Mouse (Mus musculus): ENCODE measurements around the gene Ppp2r3d.
A peak's percentile ranks its signal among the peaks of the same experiment; 100 is the strongest.
"Not testable (repeated sequence)": the region's sequence is repeated elsewhere in the genome, so short reads cannot be mapped to it uniquely, and the experiment has no call there.

Gene Ppp2r3d

GRCm38 (mm10) chr9:124476096-124476902 is at the start of gene Ppp2r3d:
Gene Ppp2r3d, minus strand, starts transcription at chr9:124476898.
- DNase-seq, result peak; percentile 3 to 31

- not testable (repeated sequence) for DNase-seq
Measured at GRCm38 (mm10) chr9:124493693-124494092, 17.0 kb upstream of the Ppp2r3d start, which contains the start of gene Gm21836. Gene Gm21836, minus strand, starts transcription at chr9:124493793.

DNA sequence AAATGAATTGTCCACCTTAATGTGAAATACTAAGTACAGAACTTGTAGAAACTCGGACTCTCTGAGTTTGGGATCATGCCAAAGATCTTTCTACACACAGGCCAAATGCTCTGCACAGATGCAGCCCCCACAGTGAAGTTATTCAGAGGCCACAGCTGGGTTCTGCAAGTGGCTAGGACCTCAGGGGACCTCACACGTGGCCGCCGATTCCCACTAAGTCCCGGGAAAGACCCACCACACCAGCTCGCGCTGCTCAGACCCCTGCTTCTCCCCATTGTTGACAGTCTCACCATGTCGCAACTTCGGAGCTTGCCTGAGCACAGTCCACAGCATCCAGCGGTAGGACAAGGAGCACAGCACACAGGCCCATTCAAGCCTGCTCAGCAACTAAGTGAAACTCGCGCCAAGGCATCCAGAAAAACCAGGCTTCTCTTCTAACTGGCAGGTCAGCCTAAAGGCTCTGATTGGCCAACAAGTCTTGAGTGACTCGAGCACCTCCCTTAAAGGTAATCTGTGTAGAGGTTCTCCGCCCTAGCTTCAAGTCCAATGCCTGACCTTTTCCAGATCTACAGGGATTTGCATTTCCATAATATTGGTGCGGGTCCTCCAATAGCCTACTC is 3.8 kb upstream of the Ppp2r3d start:
- not testable (repeated sequence) for DNase-seq

DNA sequence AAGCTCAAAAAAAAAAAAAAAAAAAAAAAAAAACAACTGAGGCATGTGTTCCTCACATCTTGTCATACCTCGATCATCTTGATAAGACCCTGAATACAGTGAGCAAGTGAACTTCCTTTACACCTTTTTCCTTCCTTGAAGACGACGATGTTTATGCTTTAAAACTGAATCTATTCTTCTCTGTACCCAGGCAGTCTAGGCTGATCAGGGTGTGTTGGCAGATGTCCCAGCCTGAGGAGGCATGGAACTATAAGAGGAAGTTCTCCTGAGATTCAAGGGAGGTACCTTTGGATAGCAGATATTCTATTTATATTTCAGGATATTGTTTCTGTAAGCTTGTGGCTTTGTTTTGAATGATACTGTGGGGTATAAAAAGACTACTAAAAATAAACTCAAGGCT is 1.4 kb upstream of the Ppp2r3d start:
- DNase-seq, result peak in 1 of 2 experiments; percentile 6

GRCm38 (mm10) chr9:124475689-124476088 is 1.0 kb downstream of the Ppp2r3d start:
- peak in 1 of 2 experiments; percentile 12 for DNase-seq

- peak; percentile 43 to 44 for DNase-seq
Measured at GRCm38 (mm10) chr9:124456572-124456971, 20.1 kb downstream of the Ppp2r3d start.

- DNase-seq, result peak; percentile 13 to 50
Measured at GRCm38 (mm10) chr9:124442533-124442855, 34.2 kb downstream of the Ppp2r3d start.

DNA sequence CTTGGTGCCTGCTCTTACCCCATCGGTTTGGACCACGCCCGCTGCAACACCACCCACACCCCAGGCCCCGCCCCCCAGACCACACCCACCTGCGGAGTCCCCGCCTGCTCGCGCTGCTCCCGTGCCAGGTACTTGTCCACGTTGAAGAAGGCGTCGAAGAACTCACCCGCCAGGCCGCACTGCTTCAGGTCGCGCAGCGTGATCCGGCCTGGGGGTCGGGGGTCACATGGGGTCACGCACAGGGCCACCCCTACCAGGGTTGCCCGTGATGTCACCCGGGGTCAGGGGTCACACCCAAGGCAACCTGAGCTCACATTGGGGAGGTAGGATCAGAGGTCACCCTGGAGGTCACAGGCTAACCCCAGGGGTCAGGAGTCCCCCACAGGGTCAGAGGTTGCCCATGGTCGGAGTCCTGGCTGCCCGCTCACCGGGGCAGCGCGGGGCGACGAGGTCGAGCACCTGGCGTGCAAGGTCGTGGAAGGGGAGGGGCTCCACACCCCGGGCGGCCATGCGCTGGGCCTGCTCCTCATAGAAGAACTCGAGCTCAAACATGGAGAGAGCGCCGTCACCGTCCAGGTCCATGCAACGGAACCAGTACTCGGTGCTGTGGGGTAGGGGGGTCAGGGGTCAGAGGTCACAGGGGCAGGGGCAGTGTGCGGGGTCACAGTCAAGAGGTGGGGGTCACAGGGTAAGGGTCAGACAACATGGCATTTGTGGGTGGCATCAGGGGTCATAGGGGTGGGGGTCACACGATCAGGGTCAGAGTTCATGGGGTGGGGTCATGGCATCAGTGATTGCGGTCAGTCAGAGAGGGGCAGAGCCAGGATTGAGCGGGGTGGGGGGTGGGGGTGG is 34.8 kb downstream of the Ppp2r3d start:
- peak; percentile 10 to 44 for DNase-seq

DNA sequence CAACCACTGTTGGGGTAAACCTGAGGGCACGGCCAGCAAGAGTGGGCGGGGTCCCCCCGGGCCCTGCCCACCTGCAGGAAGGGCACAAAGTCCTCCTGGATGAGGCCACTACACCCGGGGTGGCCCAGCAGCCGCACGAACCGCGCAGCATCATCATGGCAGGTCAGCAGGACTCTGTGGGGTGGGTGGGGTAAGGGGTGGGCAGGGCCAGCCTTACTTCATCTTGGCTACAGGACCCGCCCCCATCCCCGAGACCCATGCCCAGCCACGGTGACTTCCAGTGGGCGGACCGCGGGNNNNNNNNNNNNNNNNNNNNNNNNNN is 36.0 kb downstream of the Ppp2r3d start:
- no peak for DNase-seq

DNA sequence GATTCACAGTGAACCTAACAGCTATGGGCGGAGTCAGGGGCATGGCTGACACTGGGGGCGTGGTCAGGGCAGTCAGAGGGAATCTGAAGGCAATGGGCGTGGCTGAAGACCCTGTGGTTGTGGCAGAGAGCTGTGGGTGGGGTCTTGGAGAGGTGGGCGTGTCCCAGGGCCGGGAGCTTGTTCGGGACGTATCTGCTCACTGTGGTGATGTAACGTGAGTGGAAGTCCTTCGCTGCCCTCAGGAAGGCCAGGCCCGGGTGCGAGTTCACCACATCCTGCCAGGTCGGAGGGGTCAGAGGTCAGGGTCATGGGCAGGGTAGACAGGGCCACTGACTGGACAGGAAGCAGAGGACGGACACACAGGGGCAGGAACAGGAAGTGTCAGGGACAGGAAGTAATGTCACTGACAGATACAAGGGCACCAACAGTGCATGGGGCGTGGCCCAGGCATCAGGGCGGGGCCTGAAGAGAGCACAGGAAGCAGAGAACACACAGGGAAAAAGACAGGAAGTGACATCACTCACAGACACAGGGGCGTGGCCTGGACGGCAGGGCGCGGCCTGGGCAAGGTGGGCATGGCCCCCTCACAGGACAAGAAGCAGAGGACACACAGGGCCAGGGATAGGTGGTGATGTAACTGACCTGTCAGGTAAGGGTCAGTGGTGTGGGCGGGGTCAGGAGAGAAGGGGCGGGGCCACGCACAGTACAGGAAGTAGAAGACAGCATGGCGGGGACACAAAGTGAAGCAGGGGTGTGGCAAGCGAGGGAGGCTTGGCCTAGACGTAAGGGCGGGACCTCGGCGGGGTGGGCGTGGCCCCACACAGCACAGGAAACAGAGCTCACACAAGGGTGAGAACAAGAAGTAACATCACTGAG is 36.6 kb downstream of the Ppp2r3d start:
- DNase-seq, result peak; percentile 36 to 67

GRCm38 (mm10) chr9:124439403-124439847 is 37.3 kb downstream of the Ppp2r3d start:
- peak; percentile 13 to 60 for DNase-seq

DNA sequence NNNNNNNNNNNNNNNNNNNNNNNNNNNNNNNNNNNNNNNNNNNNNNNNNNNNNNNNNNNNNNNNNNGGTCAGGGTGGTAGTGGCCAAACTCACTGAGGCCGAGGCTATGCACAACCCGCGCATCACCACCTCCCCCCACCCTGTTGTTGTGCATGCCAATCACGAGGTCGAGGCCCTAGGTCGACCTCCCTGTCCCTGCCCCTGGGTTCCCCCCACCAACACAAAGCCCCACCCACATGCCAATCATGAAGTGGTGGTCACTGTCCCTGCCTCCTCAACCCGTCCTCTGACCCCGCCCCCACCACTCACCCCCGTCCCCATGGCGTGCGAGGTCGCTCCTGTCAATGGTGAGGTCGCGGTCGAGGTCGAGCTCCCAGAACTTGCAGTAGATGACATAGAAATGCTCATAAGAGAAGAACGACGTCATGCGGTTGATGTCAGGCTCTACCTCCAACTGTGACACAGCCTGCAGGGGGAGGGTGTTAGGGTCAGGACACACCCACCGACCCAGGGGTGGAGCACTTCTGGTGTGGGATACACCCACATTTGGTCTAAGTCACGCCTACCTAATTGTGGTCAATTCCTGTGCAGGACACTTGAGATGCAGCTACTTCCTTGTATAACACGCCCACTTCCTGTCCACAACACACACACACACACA is 37.9 kb downstream of the Ppp2r3d start:
- peak in 1 of 2 experiments; percentile 35 for DNase-seq

DNA sequence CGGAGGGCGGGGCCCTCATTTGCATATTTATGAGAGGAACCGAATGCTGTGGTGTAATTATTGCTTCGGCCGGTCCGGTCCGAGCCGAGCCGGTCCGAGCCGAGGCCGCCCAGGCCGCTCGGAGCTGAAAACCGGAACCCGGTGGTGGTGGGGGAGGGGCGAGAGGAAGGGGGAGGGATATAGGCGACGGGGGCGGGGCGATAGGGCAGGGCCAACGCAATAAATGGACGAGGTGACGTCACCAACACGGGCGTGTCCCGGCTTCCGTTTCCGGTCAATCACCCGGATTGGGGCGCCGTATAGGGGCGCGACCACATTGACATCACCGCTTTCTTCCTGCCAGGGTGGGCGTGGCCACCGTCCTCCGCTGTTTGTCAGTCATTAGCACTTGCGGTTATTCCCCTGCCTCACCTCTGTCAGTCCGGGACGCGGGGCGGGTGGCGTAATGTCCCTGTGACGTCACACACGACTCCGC is 51.2 kb downstream of the Ppp2r3d start:
- peak; percentile 83 to 88 for DNase-seq

- peak; percentile 96 to 99 for DNase-seq
Measured at GRCm38 (mm10) chr9:124424542-124425410, 51.9 kb downstream of the Ppp2r3d start.

- no peak for DNase-seq
Measured at GRCm38 (mm10) chr9:124424292-124424541, 52.5 kb downstream of the Ppp2r3d start.

DNA sequence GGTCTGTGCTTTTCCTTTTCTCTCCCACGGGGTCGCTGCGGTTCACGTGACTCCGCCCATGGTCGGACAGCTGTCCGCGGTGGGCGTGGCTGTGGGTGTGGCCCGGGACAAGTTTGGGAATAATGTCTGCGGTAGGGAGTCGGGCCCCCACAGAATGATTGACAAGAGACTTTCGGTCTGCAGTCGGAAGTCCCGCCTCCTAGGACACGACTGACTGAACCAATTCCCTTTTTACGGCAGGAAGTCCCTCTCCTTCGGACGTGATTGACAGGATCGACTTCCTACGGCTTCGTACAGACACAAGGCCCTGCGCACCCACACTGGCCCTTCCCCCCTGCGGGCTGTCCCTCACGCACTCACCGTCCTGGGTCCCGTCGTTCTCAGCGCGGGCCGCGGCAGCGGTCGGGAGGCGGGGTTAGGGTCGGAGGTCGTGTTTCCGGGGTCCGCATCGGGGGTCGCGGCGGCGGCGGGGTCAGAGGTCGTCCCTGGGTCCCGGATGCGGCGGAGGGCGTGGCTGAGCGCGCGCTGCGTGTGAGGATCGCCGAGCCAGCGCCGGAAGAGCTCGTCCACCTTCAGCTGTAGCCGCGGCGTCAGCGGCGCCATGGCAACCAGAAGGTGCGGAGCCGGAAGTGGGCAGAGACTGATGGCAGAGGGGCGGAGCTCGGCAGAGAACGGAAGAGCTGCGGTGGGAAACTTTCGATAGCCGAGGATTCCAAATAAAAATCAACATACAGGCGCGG is 53.0 kb downstream of the Ppp2r3d start:
- peak; percentile 97 to 98 for DNase-seq

GRCm38 (mm10) chr9:124422900-124423551 is 53.7 kb downstream of the Ppp2r3d start:
- DNase-seq, result peak; percentile 91 to 95

DNA sequence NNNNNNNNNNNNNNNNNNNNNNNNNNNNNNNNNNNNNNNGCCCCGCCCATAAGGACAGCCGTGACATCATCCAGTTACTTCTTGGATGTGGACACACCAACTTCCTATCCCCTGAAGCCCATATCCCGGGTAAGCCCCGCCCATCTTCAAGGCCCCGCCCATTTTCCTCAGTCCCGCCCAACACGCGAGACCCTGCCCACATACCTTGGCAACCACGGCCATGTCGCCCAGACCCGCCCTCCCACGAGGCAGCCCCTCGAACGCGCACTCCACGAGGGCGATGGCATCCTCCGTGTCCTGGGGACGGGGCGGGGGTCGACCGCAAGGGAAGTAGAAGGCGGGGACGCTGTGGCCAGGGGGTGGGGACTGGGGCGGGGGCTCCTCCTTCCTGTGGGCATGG is 54.3 kb downstream of the Ppp2r3d start:
- peak; percentile 59 to 82 for DNase-seq

DNA sequence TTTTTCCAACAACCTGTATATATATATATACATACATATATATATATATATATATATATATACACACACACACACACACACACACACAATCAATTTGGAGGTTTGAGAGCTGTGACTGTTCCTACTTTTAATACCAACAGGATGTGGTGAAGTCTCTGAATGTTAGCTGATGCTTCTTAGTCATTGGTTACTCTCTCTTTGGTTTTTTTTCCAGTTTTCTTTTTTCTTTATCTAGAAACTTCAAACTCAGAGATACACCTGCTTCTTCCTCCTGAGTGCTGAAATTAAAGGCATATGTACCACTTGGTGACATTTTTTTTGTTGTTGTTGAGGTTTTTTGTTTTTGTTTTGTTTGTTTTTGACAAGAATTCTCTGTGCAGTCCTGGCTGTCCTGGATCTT is 63.8 kb downstream of the Ppp2r3d start:
- DNase-seq, result no peak

DNA sequence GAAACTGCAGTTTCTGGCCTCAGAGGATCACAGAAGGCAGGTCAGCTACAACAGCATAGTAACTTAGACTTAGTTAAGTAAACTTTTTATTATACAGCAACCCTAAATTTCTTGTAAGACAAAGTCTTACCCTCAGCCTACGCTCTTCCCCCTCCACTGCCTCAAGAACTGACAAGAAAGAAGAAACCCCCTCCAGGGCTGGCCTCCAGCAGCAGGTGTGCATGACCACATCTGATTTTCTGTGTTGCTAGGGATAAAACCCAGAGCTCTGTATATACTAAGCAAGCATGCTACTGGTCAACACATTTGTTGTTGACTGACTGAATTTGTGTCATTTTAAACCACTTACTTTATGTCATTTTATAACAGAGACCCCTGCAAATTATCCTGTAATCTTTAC is 65.1 kb downstream of the Ppp2r3d start:
- DNase-seq, result peak; percentile 47 to 69

Measured in thymus, postnatal 36 days (tissue).